Mouse (Mus musculus): Measurements from ENCODE around the gene Galnt2.

DNA sequence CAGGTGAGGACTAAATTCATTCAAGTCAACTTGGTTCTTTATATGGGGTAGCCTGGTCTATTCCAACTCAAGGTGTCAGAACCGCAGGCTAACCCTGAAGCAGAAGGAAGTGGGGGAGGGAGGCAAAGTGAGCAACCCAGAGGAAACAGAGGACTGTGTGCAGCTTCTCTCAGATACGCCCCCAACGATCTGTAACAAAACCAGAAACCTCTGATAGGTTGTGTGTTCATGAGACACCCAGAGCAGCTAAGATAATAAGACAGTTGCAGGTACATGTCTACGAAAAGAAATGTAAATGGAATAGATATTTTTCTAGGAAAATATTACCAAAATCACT, 88.1 kb downstream of the Galnt2 start:
- TF ChIP-seq CTCF (IDR thresholded peaks at IDR 0.05; ENCODE audit: control insufficient read depth, insufficient read depth, low read length) (no peak), POLR2A (IDR thresholded peaks at IDR 0.05; ENCODE audit: borderline replicate concordance, control insufficient read depth, low read depth, low read length) (no peak)

All from bone marrow, adult 2 months (tissue).